Mouse (Mus musculus): ENCODE measurements around the gene Ppp2r5e. TPM values are rescaled to one million over a fixed set of nuclear protein-coding genes. Genes with fewer than 3 reads are reported as not detected.
"Not testable (repeated sequence)": the region's sequence is repeated elsewhere in the genome, so short reads cannot be mapped to it uniquely, and the experiment has no call there.

The Ppp2r5e gene
- polyA plus RNA-seq, 1 experiment from 2014 or later, result 25.3 TPM

- Histone ChIP-seq H3K27ac (replicated peaks) (no peak overlapping the region), H3K27me3 (no peaks in the 10 kb centered on the region), H3K9me3 (no peaks in the 10 kb centered on the region), H3K4me3 (no peak overlapping the region), H3K4me2 (replicated peaks) (no peak overlapping the region), H3K4me1 (no peaks in the 10 kb centered on the region), H3K36me3 (0 out of 2 replicates have a peak, but pooled peaks cover 4% of the 10 kb centered on the region), H3K9ac (replicated peaks) (no peak overlapping the region)
- 82% methylated on average over 4 of the region's 4 CpGs for WGBS
- ATAC-seq (ENCODE audit: low FRiP score, low read depth), result no peak
Observed at GRCm38 (mm10) chr12:75502664-75503063, 93.4 kb downstream of the Ppp2r5e start.

GRCm38 (mm10) chr12:75497698-75498097 is 98.3 kb downstream of the Ppp2r5e start:
- no peaks in the 10 kb centered on the region for H3K4me1 ChIP-seq
- no peak overlapping the region for H3K4me3 ChIP-seq
- ATAC-seq (ENCODE audit: low FRiP score, low read depth), result no peak
- H3K36me3 ChIP-seq, result no peaks in the 10 kb centered on the region
- H3K9ac ChIP-seq (replicated peaks), result no peak overlapping the region
- no peaks in the 10 kb centered on the region for H3K9me3 ChIP-seq
- 87% methylated on average over 1 of the region's 1 CpGs for WGBS
- no peak overlapping the region for H3K4me2 ChIP-seq (replicated peaks)
- no peaks in the 10 kb centered on the region for H3K27me3 ChIP-seq
- no peak overlapping the region for H3K27ac ChIP-seq (replicated peaks)

GRCm38 (mm10) chr12:75495636-75496035 is 100.4 kb downstream of the Ppp2r5e start:
- 92% methylated on average over 3 of the region's 3 CpGs for WGBS
- no peak overlapping the region for H3K4me3 ChIP-seq
- H3K4me1 ChIP-seq, result no peaks in the 10 kb centered on the region
- H3K4me2 ChIP-seq (replicated peaks), result no peak overlapping the region
- no peak for ATAC-seq (ENCODE audit: low FRiP score, low read depth)
- H3K27ac ChIP-seq (replicated peaks), result no peak overlapping the region
- no peaks in the 10 kb centered on the region for H3K27me3 ChIP-seq
- H3K9ac ChIP-seq (replicated peaks), result no peak overlapping the region
- H3K36me3 ChIP-seq, result 0 out of 2 replicates have a peak, but pooled peaks cover under 1% of the 10 kb centered on the region
- H3K9me3 ChIP-seq, result no peaks in the 10 kb centered on the region

GRCm38 (mm10) chr12:75494643-75495042 is 101.4 kb downstream of the Ppp2r5e start:
- Histone ChIP-seq H3K4me2 (replicated peaks) (no peak overlapping the region), H3K4me1 (no peaks in the 10 kb centered on the region), H3K27me3 (no peaks in the 10 kb centered on the region), H3K9ac (replicated peaks) (no peak overlapping the region), H3K9me3 (no peaks in the 10 kb centered on the region), H3K36me3 (peaks cover 6% of the 10 kb centered on the region; the same call in 1 of the 2 replicates), H3K4me3 (no peak overlapping the region), H3K27ac (replicated peaks) (no peak overlapping the region)
- 95% methylated on average over 3 of the region's 3 CpGs for WGBS
- no peak for ATAC-seq (ENCODE audit: low FRiP score, low read depth)

GRCm38 (mm10) chr12:75492549-75493327 is 103.3 kb downstream of the Ppp2r5e start:
- H3K27ac ChIP-seq (replicated peaks), result no peak overlapping the region
- no peaks in the 10 kb centered on the region for H3K27me3 ChIP-seq
- ATAC-seq (ENCODE audit: low FRiP score, low read depth), result no peak
- peaks cover 6% of the 10 kb centered on the region; the same call in 1 of the 2 replicates for H3K36me3 ChIP-seq
- no peak overlapping the region for H3K9ac ChIP-seq (replicated peaks)
- no peaks in the 10 kb centered on the region for H3K4me1 ChIP-seq
- no peaks in the 10 kb centered on the region for H3K9me3 ChIP-seq
- no peak overlapping the region for H3K4me3 ChIP-seq
- WGBS, result 80% methylated on average over 3 of the region's 3 CpGs
- no peak overlapping the region for H3K4me2 ChIP-seq (replicated peaks)

GRCm38 (mm10) chr12:75492148-75492547 is 103.9 kb downstream of the Ppp2r5e start:
- H3K4me3 ChIP-seq; H3K9ac ChIP-seq (replicated peaks); H3K27me3 ChIP-seq; ATAC-seq (ENCODE audit: low FRiP score, low read depth); H3K4me1 ChIP-seq; H3K27ac ChIP-seq (replicated peaks); H3K9me3 ChIP-seq; H3K4me2 ChIP-seq (replicated peaks); H3K36me3 ChIP-seq: not testable (repeated sequence)
- 90% methylated on average over 3 of the region's 3 CpGs for WGBS

GRCm38 (mm10) chr12:75487500-75487899 is 108.5 kb downstream of the Ppp2r5e start:
- Histone ChIP-seq H3K27ac (replicated peaks) (no peak overlapping the region), H3K4me1 (no peaks in the 10 kb centered on the region), H3K36me3 (peaks cover 9% of the 10 kb centered on the region), H3K9ac (replicated peaks) (no peak overlapping the region), H3K9me3 (no peaks in the 10 kb centered on the region), H3K4me2 (replicated peaks) (no peak overlapping the region), H3K4me3 (no peak overlapping the region), H3K27me3 (no peaks in the 10 kb centered on the region)
- no peak for ATAC-seq (ENCODE audit: low FRiP score, low read depth)
- WGBS, result 89% methylated on average over 2 of the region's 2 CpGs

- Histone ChIP-seq H3K36me3 (peaks cover 12% of the 10 kb centered on the region), H3K4me2 (replicated peaks) (no peak overlapping the region), H3K4me1 (no peaks in the 10 kb centered on the region), H3K4me3 (no peak overlapping the region), H3K9ac (replicated peaks) (no peak overlapping the region), H3K27ac (replicated peaks) (no peak overlapping the region), H3K9me3 (no peaks in the 10 kb centered on the region), H3K27me3 (no peaks in the 10 kb centered on the region)
- no peak for ATAC-seq (ENCODE audit: low FRiP score, low read depth)
- 94% methylated on average over 3 of the region's 3 CpGs for WGBS
Observed at GRCm38 (mm10) chr12:75486568-75487286, 109.3 kb downstream of the Ppp2r5e start.

- Histone ChIP-seq H3K4me2 (replicated peaks) (no peak overlapping the region), H3K4me3 (no peak overlapping the region), H3K9ac (replicated peaks) (no peak overlapping the region), H3K4me1 (0 out of 2 replicates have a peak, but pooled peaks cover 2% of the 10 kb centered on the region), H3K9me3 (no peaks in the 10 kb centered on the region), H3K36me3 (peaks cover 6% of the 10 kb centered on the region; the same call in 1 of the 2 replicates), H3K27me3 (no peaks in the 10 kb centered on the region), H3K27ac (replicated peaks) (no peak overlapping the region)
- 91% methylated on average over 3 of the region's 3 CpGs for WGBS
- ATAC-seq (ENCODE audit: low FRiP score, low read depth), result no peak
Observed at GRCm38 (mm10) chr12:75482781-75483180, 113.3 kb downstream of the Ppp2r5e start.

GRCm38 (mm10) chr12:75482015-75482414 is 114.0 kb downstream of the Ppp2r5e start:
- peaks cover 6% of the 10 kb centered on the region; the same call in 1 of the 2 replicates for H3K36me3 ChIP-seq
- no peak for ATAC-seq (ENCODE audit: low FRiP score, low read depth)
- H3K27ac ChIP-seq (replicated peaks), result no peak overlapping the region
- 92% methylated on average over 4 of the region's 4 CpGs for WGBS
- H3K4me1 ChIP-seq, result 0 out of 2 replicates have a peak, but pooled peaks cover 2% of the 10 kb centered on the region
- H3K27me3 ChIP-seq, result no peaks in the 10 kb centered on the region
- no peak overlapping the region for H3K4me2 ChIP-seq (replicated peaks)
- H3K9ac ChIP-seq (replicated peaks), result no peak overlapping the region
- no peak overlapping the region for H3K4me3 ChIP-seq
- H3K9me3 ChIP-seq, result no peaks in the 10 kb centered on the region

GRCm38 (mm10) chr12:75480031-75480430 is 116.0 kb downstream of the Ppp2r5e start:
- no peak for ATAC-seq (ENCODE audit: low FRiP score, low read depth)
- 0 out of 2 replicates have a peak, but pooled peaks cover 2% of the 10 kb centered on the region for H3K4me1 ChIP-seq
- no peaks in the 10 kb centered on the region for H3K9me3 ChIP-seq
- H3K36me3 ChIP-seq, result peaks cover 6% of the 10 kb centered on the region; the same call in 1 of the 2 replicates
- no peak overlapping the region for H3K4me2 ChIP-seq (replicated peaks)
- no peak overlapping the region for H3K27ac ChIP-seq (replicated peaks)
- no peaks in the 10 kb centered on the region for H3K27me3 ChIP-seq
- no peak overlapping the region for H3K9ac ChIP-seq (replicated peaks)
- 94% methylated on average over 8 of the region's 8 CpGs for WGBS
- H3K4me3 ChIP-seq, result no peak overlapping the region

GRCm38 (mm10) chr12:75479375-75479898 is 116.6 kb downstream of the Ppp2r5e start:
- Histone ChIP-seq H3K27me3 (no peaks in the 10 kb centered on the region), H3K9ac (replicated peaks) (no peak overlapping the region), H3K4me1 (0 out of 2 replicates have a peak, but pooled peaks cover 2% of the 10 kb centered on the region), H3K4me2 (replicated peaks) (no peak overlapping the region), H3K9me3 (no peaks in the 10 kb centered on the region), H3K27ac (replicated peaks) (no peak overlapping the region), H3K36me3 (peaks cover 6% of the 10 kb centered on the region; the same call in 1 of the 2 replicates), H3K4me3 (no peak overlapping the region)
- 82% methylated on average over 8 of the region's 8 CpGs for WGBS
- no peak for ATAC-seq (ENCODE audit: low FRiP score, low read depth)

Data from midbrain, embryonic 12.5 days (tissue).